Mouse (Mus musculus) CH12.LX (cell line): Measurements from ENCODE around the gene Nol10. TPM values are rescaled to one million over a fixed set of nuclear protein-coding genes. Genes with fewer than 3 reads are reported as not detected.

Experiments
- DNase-seq: peaks from one replicate; pipeline ENCODE4 v3.0.0-alpha.2; 2013; ENCODE audit errors: extremely low read depth
- H3K27ac ChIP-seq: 2 replicates; pipeline ENCODE4 v1.5.1; 2012; ENCODE audit warnings: low read depth, mild to moderate bottlenecking, control low read depth, moderate library complexity; ENCODE audit not compliant: insufficient read depth
- H3K27me3 ChIP-seq: replicated peaks from 2 replicates; pipeline ENCODE3; 2012; ENCODE audit warnings: inconsistent platforms
- H3K36me3 ChIP-seq, 2 experiments: replicated peaks in 1 of 2; 2 replicates each; pipeline versions ENCODE3 to v1.6.1; 2012; ENCODE audit warnings: inconsistent platforms in 1 of 2, low read length in 1 of 2, mild to moderate bottlenecking in 1 of 2, mixed read lengths in 1 of 2, moderate library complexity in 1 of 2; ENCODE audit not compliant: control insufficient read depth in 1 of 2, insufficient read depth in 1 of 2
- H3K4me1 ChIP-seq, 2 experiments: 2 replicates each; pipeline ENCODE4 v1.6.1; 2012; ENCODE audit warnings: inconsistent platforms in 1 of 2, moderate library complexity in 1 of 2; ENCODE audit not compliant: insufficient read depth in 2 of 2, control insufficient read depth in 1 of 2
- H3K4me2 ChIP-seq: 2 replicates; pipeline ENCODE4 v1.6.1; 2012; ENCODE audit warnings: low read depth, mild to moderate bottlenecking, control low read depth; ENCODE audit not compliant: poor library complexity, insufficient read depth, severe bottlenecking
- H3K4me3 ChIP-seq, 3 experiments: fragments of 150-350 bp in 1 of 3; sonication (generic) in 1 of 3; replicated peaks in 1 of 3; 2 replicates each; pipeline versions ENCODE3 to v1.5.1; 2011 to 2012; ENCODE audit warnings: low read depth in 2 of 3, low read length in 2 of 3, mild to moderate bottlenecking in 2 of 3, moderate library complexity in 2 of 3, control low read depth in 1 of 3, improper control_type of control experiment in 1 of 3, inconsistent platforms in 1 of 3, mixed read lengths in 1 of 3; ENCODE audit not compliant: poor library complexity in 1 of 3
- H3K79me2 ChIP-seq: replicated peaks from 2 replicates; pipeline ENCODE4 v1.6.1; 2012; ENCODE audit warnings: mild to moderate bottlenecking, moderate library complexity; ENCODE audit not compliant: control insufficient read depth, poor library complexity, insufficient read depth, severe bottlenecking; ENCODE audit errors: extremely low read depth
- H3K9ac ChIP-seq: 2 replicates; pipeline ENCODE4 v1.6.1; 2012; ENCODE audit warnings: low read depth, mild to moderate bottlenecking, control low read depth, moderate library complexity; ENCODE audit not compliant: insufficient read depth
- H3K9me3 ChIP-seq: replicated peaks from 2 replicates; pipeline ENCODE3; 2012; ENCODE audit warnings: low read length, inconsistent platforms, mixed read lengths
- CHD1 ChIP-seq: IDR thresholded peaks from 2 replicates; pipeline ENCODE4 v1.6.1; 2012; ENCODE audit warnings: low read depth, low read length, improper control_type of control experiment, inconsistent platforms
- CTCF ChIP-seq, 2 experiments: IDR thresholded peaks in 1 of 2; conservative IDR thresholded peaks in 1 of 2; 2 replicates each; pipeline ENCODE4 v1.5.1; 2011 to 2012; ENCODE audit warnings: low read depth in 2 of 2, low read length in 2 of 2, improper control_type of control experiment in 1 of 2, inconsistent platforms in 1 of 2, mild to moderate bottlenecking in 1 of 2, moderate library complexity in 1 of 2
- E2F4 ChIP-seq: IDR thresholded peaks from 2 replicates; pipeline ENCODE4 v1.6.1; 2011; ENCODE audit warnings: low read depth, low read length, improper control_type of control experiment; ENCODE audit not compliant: insufficient replicate concordance
- ELF1 ChIP-seq: IDR thresholded peaks from 2 replicates; pipeline ENCODE4 v1.6.1; 2014; ENCODE audit warnings: low read depth, mild to moderate bottlenecking, inconsistent platforms, low read length, improper control_type of control experiment
- ETS1 ChIP-seq: conservative IDR thresholded peaks from 2 replicates; pipeline ENCODE4 v1.6.1; 2012; ENCODE audit warnings: low read depth, mild to moderate bottlenecking, inconsistent platforms, low read length, improper control_type of control experiment, moderate library complexity
- IRF4 ChIP-seq: IDR thresholded peaks from 2 replicates; pipeline ENCODE4 v1.6.1; 2014; ENCODE audit warnings: low read depth, mild to moderate bottlenecking, inconsistent platforms, low read length, improper control_type of control experiment
- MEF2A ChIP-seq: IDR thresholded peaks from 2 replicates; pipeline ENCODE4 v1.6.1; 2014; ENCODE audit warnings: low read depth, mild to moderate bottlenecking, inconsistent platforms, low read length, improper control_type of control experiment, borderline replicate concordance
- NRF1 ChIP-seq: IDR thresholded peaks from 2 replicates; pipeline ENCODE4 v1.6.1; 2014; ENCODE audit warnings: low read depth, mild to moderate bottlenecking, inconsistent platforms, low read length, improper control_type of control experiment, moderate library complexity
- RAD21 ChIP-seq: IDR thresholded peaks from 2 replicates; pipeline ENCODE4 v1.6.1; 2011; ENCODE audit warnings: low read depth, mild to moderate bottlenecking, low read length, improper control_type of control experiment, moderate library complexity
- RCOR1 ChIP-seq: conservative IDR thresholded peaks from 2 replicates; pipeline ENCODE4 v1.6.1; 2012; ENCODE audit warnings: low read depth, mild to moderate bottlenecking, inconsistent platforms, low read length, improper control_type of control experiment
- SMC3 ChIP-seq: IDR thresholded peaks from 2 replicates; pipeline ENCODE4 v1.6.1; 2011; ENCODE audit warnings: low read depth, low read length, improper control_type of control experiment
- dilution Hi-C: fragments of 300-500 bp; cut with MboI; formaldehyde crosslinking; loops from 2 replicates; pipeline ENCODE4 v1.14.3; 2020; ENCODE audit warnings: low sequenced_read_pairs; ENCODE audit not compliant: extremely low pct_unique_long_range_greater_than_20kb, extremely low pct_ligation_motif_present
- in situ Hi-C: fragments of 300-500 bp; cut with MboI; formaldehyde crosslinking; loops from 3 replicates; pipeline ENCODE4 v1.14.3; 2019; ENCODE audit warnings: low sequenced_read_pairs, low pct_ligation_motif_present, low pct_unique_long_range_greater_than_20kb, mixed read lengths
- polyA plus RNA-seq: library from polyadenylated mRNA; unstranded; fragments of >175 nt; gene quantifications from 2 replicates; pipeline ENCODE4 v1.2.1, GENCODE M21; 2012; ENCODE audit warnings: low read depth; ENCODE audit not compliant: insufficient read length
- total RNA-seq, 2 experiments: library from RNA; depleted of rRNA; stranded (reverse); fragments of 300-350 nt in 1 of 2; fragments of >200 nt in 1 of 2; gene quantifications; 2 replicates each; pipeline ENCODE4 v1.2.3; 2012 to 2014

Nol10 gene
- total and polyA plus RNA-seq, 3 experiments, result 10.9 to 65.8 (median 14.5) TPM

GRCm38 (mm10) chr12:17371589-17372235, 23.5 kb downstream of the Nol10 start:
- TF ChIP-seq SMC3 (peak; percentile 32), ETS1 (no peak), E2F4 (no peak), RCOR1 (no peak), RAD21 (peak; percentile 6; the same call in 1 of the 2 replicates), CHD1 (no peak), CTCF (conservative IDR thresholded peaks at IDR 0.05 in 1 of 2, IDR thresholded peaks at IDR 0.05 in 1 of 2; ENCODE audit: low read depth in 2 of 2, low read length in 2 of 2) (peak; percentile 48 to 62), NRF1 (no peak)
- TF ChIP-seq, all 38 proteins: peak for 3
- in situ Hi-C loops (loop anchor here (25.0 kb wide), 1 partner anchor 291 kb away; no protein-coding TSS in a partner anchor), dilution Hi-C loops (no loop called here)
- no peak overlapping the region for H3K4me3 ChIP-seq
- no peak for DNase-seq
- H3K79me2 ChIP-seq, result no peaks in the 10 kb centered on the region
- H3K27me3 ChIP-seq, result no peaks in the 10 kb centered on the region
- H3K27ac ChIP-seq, result no peak overlapping the region
- H3K4me2 ChIP-seq, result no peak overlapping the region
- peaks cover 63 to 92% of the 10 kb centered on the region in 2 experiments for H3K36me3 ChIP-seq
- no peaks in the 10 kb centered on the region for H3K9me3 ChIP-seq
- peaks cover 0 to 41% of the 10 kb centered on the region in 2 experiments; a peak in 2 of 4 replicates for H3K4me1 ChIP-seq
- H3K9ac ChIP-seq, result no peak overlapping the region

GRCm38 (mm10) chr12:17372696-17373095, 24.4 kb downstream of the Nol10 start:
- Histone ChIP-seq H3K36me3 (peaks cover 67 to 93% of the 10 kb centered on the region in 2 experiments), H3K27me3 (no peaks in the 10 kb centered on the region), H3K9ac (no peak overlapping the region), H3K27ac (no peak overlapping the region), H3K4me3 (no peak overlapping the region), H3K79me2 (no peaks in the 10 kb centered on the region), H3K9me3 (no peaks in the 10 kb centered on the region), H3K4me1 (peaks cover 0 to 47% of the 10 kb centered on the region in 2 experiments; a peak in 2 of 4 replicates), H3K4me2 (no peak overlapping the region)
- dilution Hi-C loops, result no loop called here
- DNase-seq, result no peak
- no peak for TF ChIP-seq CTCF (conservative IDR thresholded peaks at IDR 0.05 in 1 of 2, IDR thresholded peaks at IDR 0.05 in 1 of 2; ENCODE audit: low read depth in 2 of 2, low read length in 2 of 2)
- in situ Hi-C loops, result loop anchor here (25.0 kb wide), 1 partner anchor 290 kb away; no protein-coding TSS in a partner anchor

DNA sequence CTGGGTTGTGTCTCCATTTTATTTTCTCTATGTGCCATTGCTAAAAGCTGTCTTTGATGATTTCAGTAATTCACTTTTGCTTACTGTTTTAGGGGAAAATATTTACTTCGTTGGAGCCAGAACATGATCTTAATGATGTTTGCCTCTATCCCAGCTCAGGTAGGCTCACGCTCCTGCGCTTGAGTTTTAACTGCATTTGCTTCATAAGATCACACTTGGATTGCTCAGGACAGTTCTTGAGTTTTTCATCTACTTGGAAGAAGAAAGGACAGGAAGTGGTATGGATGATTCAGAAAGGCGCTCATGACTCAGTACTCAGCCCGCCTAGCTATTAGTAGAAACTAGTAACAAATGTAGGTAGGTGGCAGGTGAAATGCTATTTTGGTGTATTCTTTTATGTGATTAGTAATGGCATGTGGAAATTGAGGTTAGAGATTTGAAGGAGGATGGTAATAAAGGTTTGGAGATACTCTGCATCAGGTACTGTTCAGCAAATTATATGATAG, 25.3 kb downstream of the Nol10 start:
- H3K9me3 ChIP-seq, result no peaks in the 10 kb centered on the region
- no peaks in the 10 kb centered on the region for H3K27me3 ChIP-seq
- dilution Hi-C loops (no loop called here), in situ Hi-C loops (loop anchor here (25.0 kb wide), 1 partner anchor 289 kb away; no protein-coding TSS in a partner anchor)
- H3K27ac ChIP-seq, result no peak overlapping the region
- H3K4me3 ChIP-seq, result no peak overlapping the region
- no peak for DNase-seq
- H3K9ac ChIP-seq, result no peak overlapping the region
- TF ChIP-seq MEF2A (peak; percentile 47; the same call in 1 of the 2 replicates), IRF4 (peak; percentile 18; the same call in 1 of the 2 replicates), CHD1 (no peak), ETS1 (peak; percentile 39; the same call in 1 of the 2 replicates), ELF1 (no peak)
- peaks cover 0 to 52% of the 10 kb centered on the region in 2 experiments; a peak in 2 of 4 replicates for H3K4me1 ChIP-seq
- H3K79me2 ChIP-seq, result no peaks in the 10 kb centered on the region
- H3K36me3 ChIP-seq, result peaks cover 61 to 92% of the 10 kb centered on the region in 2 experiments
- H3K4me2 ChIP-seq, result no peak overlapping the region
